Mouse (Mus musculus): ENCODE results near the gene Olfr599.
"Not testable (repeated sequence)": the region's sequence is repeated elsewhere in the genome, so short reads cannot be mapped to it uniquely, and the experiment has no call there.

Gene Olfr599

GRCm38 (mm10) chr7:103335617-103336016 lies at the start of gene Olfr599:
Gene Olfr599, plus strand, starts transcription at chr7:103335917.
- TF ChIP-seq GATA4 (IDR thresholded peaks at IDR 0.05; ENCODE audit: insufficient replicate concordance, low read length), result no peak

- TF ChIP-seq GATA4 (IDR thresholded peaks at IDR 0.05; ENCODE audit: insufficient replicate concordance, low read length), result not testable (repeated sequence)
Observed at GRCm38 (mm10) chr7:103305348-103305747, 30.4 kb upstream of the Olfr599 start, which contains the start of gene Olfr596. Gene Olfr596, plus strand, starts transcription at chr7:103305648.

- not testable (repeated sequence) for TF ChIP-seq GATA4 (IDR thresholded peaks at IDR 0.05; ENCODE audit: insufficient replicate concordance, low read length)
Observed at GRCm38 (mm10) chr7:103316015-103316414, 19.7 kb upstream of the Olfr599 start, which contains the start of gene Olfr597. Gene Olfr597, plus strand, starts transcription at chr7:103316315.

GRCm38 (mm10) chr7:103323268-103323667 lies 12.4 kb upstream of the Olfr599 start, which contains the start of gene Olfr598:
Gene Olfr598, plus strand, starts transcription at chr7:103323568.
- TF ChIP-seq GATA4 (IDR thresholded peaks at IDR 0.05; ENCODE audit: insufficient replicate concordance, low read length), result no peak

- no peak for TF ChIP-seq GATA4 (IDR thresholded peaks at IDR 0.05; ENCODE audit: insufficient replicate concordance, low read length)
Observed at GRCm38 (mm10) chr7:103349569-103349968, 13.9 kb downstream of the Olfr599 start, which contains the start of gene Olfr600. Gene Olfr600, minus strand, starts transcription at chr7:103349669.

GRCm38 (mm10) chr7:103362555-103362954 lies 26.8 kb downstream of the Olfr599 start, which contains the start of gene Olfr601:
Gene Olfr601, minus strand, starts transcription at chr7:103362655.
- TF ChIP-seq GATA4 (IDR thresholded peaks at IDR 0.05; ENCODE audit: insufficient replicate concordance, low read length), result no peak

- no peak for TF ChIP-seq GATA4 (IDR thresholded peaks at IDR 0.05; ENCODE audit: insufficient replicate concordance, low read length)
Observed at GRCm38 (mm10) chr7:103386077-103386476, 50.4 kb downstream of the Olfr599 start, which contains the start of gene Olfr603. Gene Olfr603, minus strand, starts transcription at chr7:103386177.

Data from liver, adult (tissue).